Mouse (Mus musculus): ENCODE results near the gene Acot8. TPM values are rescaled to one million over a fixed set of nuclear protein-coding genes. Genes with fewer than 3 reads are reported as not detected.

Gene Acot8
- polyA plus RNA-seq (2015; fragmentation: Nextera tagmentation; extraction: Ambion mirVana) = 16.8 and 20.7 TPM in 2 replicates

GRCm38 (mm10) chr2:164804533-164805331 is at the start of gene Acot8, which contains the start of gene Zswim3:
Gene Acot8, minus strand, starts transcription at chr2:164804882.
Gene Zswim3, plus strand, starts transcription at chr2:164805098.
- peak within 1 kb of the TSS; percentile 79 for H3K9ac ChIP-seq
- peak; percentile 94 for ATAC-seq (ENCODE audit: insufficient number of reproducible peaks, low FRiP score, low TSS enrichment, low read depth)
- peak within 1 kb of the TSS; percentile 87 for H3K4me3 ChIP-seq
- peak within 1 kb of the TSS; percentile 88 for H3K4me2 ChIP-seq
- peak within 1 kb of the TSS; percentile 82 for H3K27ac ChIP-seq
- peaks cover 20% of the 10 kb centered on the region for H3K4me1 ChIP-seq
- H3K9me3 ChIP-seq = no peaks in the 10 kb centered on the region
- H3K27me3 ChIP-seq = no peaks in the 10 kb centered on the region
- H3K36me3 ChIP-seq = peaks cover 28% of the 10 kb centered on the region
- under 1% methylated on average over 47 of the region's 47 CpGs for WGBS

GRCm38 (mm10) chr2:164850061-164850460 is 45.4 kb upstream of the Acot8 start:
- Histone ChIP-seq H3K9me3 (no peaks in the 10 kb centered on the region), H3K9ac (no peak overlapping the region), H3K4me1 (no peaks in the 10 kb centered on the region), H3K27me3 (peaks cover 11% of the 10 kb centered on the region), H3K27ac (no peak overlapping the region), H3K36me3 (0 out of 2 replicates have a peak, but pooled peaks cover 10% of the 10 kb centered on the region), H3K4me2 (no peak overlapping the region), H3K4me3 (no peak overlapping the region)
- ATAC-seq (ENCODE audit: insufficient number of reproducible peaks, low FRiP score, low TSS enrichment, low read depth) = no peak
- WGBS = 83% methylated on average over 8 of the region's 8 CpGs

DNA sequence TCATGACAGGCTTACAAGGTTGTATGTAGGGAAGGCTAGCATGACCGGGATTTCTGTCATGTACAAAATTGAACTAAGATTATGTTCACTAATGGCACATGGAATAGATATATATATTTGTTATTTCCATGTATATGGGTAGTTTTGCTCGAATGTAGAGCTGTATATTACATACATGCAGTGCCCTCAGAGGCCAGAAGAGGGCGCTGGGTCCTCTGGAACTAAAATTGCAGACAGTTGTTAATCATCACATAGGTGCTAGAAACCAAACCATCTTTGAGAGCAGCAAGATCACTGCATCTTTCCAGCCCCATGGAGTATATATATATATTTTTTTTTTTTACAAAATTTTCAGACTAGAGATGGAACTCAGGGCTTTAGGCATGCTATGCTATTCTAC is 41.1 kb upstream of the Acot8 start:
- Histone ChIP-seq H3K27me3 (no peaks in the 10 kb centered on the region), H3K9ac (no peak overlapping the region), H3K27ac (no peak overlapping the region), H3K36me3 (0 out of 2 replicates have a peak, but pooled peaks cover 10% of the 10 kb centered on the region), H3K9me3 (no peaks in the 10 kb centered on the region), H3K4me3 (no peak overlapping the region), H3K4me1 (no peaks in the 10 kb centered on the region), H3K4me2 (no peak overlapping the region)
- 59% methylated on average over 3 of the region's 3 CpGs for WGBS
- ATAC-seq (ENCODE audit: insufficient number of reproducible peaks, low FRiP score, low TSS enrichment, low read depth) = no peak

DNA sequence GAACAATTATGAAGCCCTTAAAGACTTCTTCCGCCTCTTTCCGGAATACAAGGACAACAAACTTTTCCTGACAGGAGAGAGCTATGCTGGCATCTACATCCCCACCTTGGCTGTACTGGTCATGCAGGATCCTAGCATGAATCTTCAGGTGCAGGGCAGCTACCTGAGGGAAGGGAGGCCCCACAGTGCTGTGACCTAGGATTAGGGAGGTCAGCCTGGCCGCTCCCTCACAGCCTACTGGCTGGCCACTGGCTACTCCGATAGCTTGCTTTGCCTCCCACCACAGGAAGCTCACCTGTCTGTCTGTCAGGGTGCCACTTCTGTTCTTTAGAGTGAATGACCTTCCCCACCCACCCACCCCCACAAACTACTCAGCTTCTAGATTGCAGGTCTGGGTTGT is 30.5 kb upstream of the Acot8 start:
- 93% methylated on average over 4 of the region's 4 CpGs for WGBS
- H3K27ac ChIP-seq = no peak overlapping the region
- ATAC-seq (ENCODE audit: insufficient number of reproducible peaks, low FRiP score, low TSS enrichment, low read depth) = no peak
- H3K9ac ChIP-seq = no peak overlapping the region
- peaks cover 43% of the 10 kb centered on the region for H3K36me3 ChIP-seq
- 0 out of 2 replicates have a peak overlapping the region, but pooled peaks have one; percentile 98 for H3K4me2 ChIP-seq
- H3K4me3 ChIP-seq = peak overlapping the region; percentile 75; the same call in 1 of the 2 replicates
- peaks cover 22% of the 10 kb centered on the region for H3K4me1 ChIP-seq
- H3K9me3 ChIP-seq = no peaks in the 10 kb centered on the region
- no peaks in the 10 kb centered on the region for H3K27me3 ChIP-seq

GRCm38 (mm10) chr2:164834531-164834930 is 29.8 kb upstream of the Acot8 start:
- Histone ChIP-seq H3K27me3 (no peaks in the 10 kb centered on the region), H3K4me2 (peak overlapping the region; percentile 98), H3K4me1 (peaks cover 22% of the 10 kb centered on the region), H3K9ac (peak overlapping the region; percentile 82), H3K4me3 (peak overlapping the region; percentile 75), H3K36me3 (peaks cover 36% of the 10 kb centered on the region), H3K27ac (no peak overlapping the region), H3K9me3 (no peaks in the 10 kb centered on the region)
- 40% methylated on average over 8 of the region's 8 CpGs for WGBS
- no peak for ATAC-seq (ENCODE audit: insufficient number of reproducible peaks, low FRiP score, low TSS enrichment, low read depth)

GRCm38 (mm10) chr2:164833314-164833959 is 28.8 kb upstream of the Acot8 start, which contains the start of gene Neurl2:
Gene Neurl2, minus strand, starts transcription at chr2:164833456.
- WGBS = under 1% methylated on average over 31 of the region's 31 CpGs
- H3K36me3 ChIP-seq = peaks cover 25% of the 10 kb centered on the region

GRCm38 (mm10) chr2:164832748-164833301 is 28.1 kb upstream of the Acot8 start, which contains the start of gene Ctsa:
Gene Ctsa, plus strand, starts transcription at chr2:164832873.
- H3K9me3 ChIP-seq = no peaks in the 10 kb centered on the region
- H3K9ac ChIP-seq = peak within 1 kb of the TSS; percentile 82
- under 1% methylated on average over 35 of the region's 35 CpGs for WGBS
- ATAC-seq (ENCODE audit: insufficient number of reproducible peaks, low FRiP score, low TSS enrichment, low read depth) = peak; percentile 37
- H3K36me3 ChIP-seq = peaks cover 25% of the 10 kb centered on the region
- peak within 1 kb of the TSS; percentile 89 for H3K27ac ChIP-seq
- H3K4me2 ChIP-seq = peak within 1 kb of the TSS; percentile 98
- peaks cover 22% of the 10 kb centered on the region for H3K4me1 ChIP-seq
- peak within 1 kb of the TSS; percentile 75 for H3K4me3 ChIP-seq
- H3K27me3 ChIP-seq = no peaks in the 10 kb centered on the region

More at GRCm38 (mm10) chr2:164833314-164833959, 28.8 kb upstream of the Acot8 start, which contains the start of gene Neurl2:
- Histone ChIP-seq H3K4me3 (peak within 1 kb of the TSS; percentile 75), H3K27ac (peak within 1 kb of the TSS; percentile 89), H3K4me1 (peaks cover 22% of the 10 kb centered on the region), H3K9me3 (no peaks in the 10 kb centered on the region), H3K4me2 (peak within 1 kb of the TSS; percentile 98), H3K9ac (peak within 1 kb of the TSS; percentile 82), H3K27me3 (no peaks in the 10 kb centered on the region)
- peak; percentile 70; the same call in 1 of the 2 replicates for ATAC-seq (ENCODE audit: insufficient number of reproducible peaks, low FRiP score, low TSS enrichment, low read depth)

DNA sequence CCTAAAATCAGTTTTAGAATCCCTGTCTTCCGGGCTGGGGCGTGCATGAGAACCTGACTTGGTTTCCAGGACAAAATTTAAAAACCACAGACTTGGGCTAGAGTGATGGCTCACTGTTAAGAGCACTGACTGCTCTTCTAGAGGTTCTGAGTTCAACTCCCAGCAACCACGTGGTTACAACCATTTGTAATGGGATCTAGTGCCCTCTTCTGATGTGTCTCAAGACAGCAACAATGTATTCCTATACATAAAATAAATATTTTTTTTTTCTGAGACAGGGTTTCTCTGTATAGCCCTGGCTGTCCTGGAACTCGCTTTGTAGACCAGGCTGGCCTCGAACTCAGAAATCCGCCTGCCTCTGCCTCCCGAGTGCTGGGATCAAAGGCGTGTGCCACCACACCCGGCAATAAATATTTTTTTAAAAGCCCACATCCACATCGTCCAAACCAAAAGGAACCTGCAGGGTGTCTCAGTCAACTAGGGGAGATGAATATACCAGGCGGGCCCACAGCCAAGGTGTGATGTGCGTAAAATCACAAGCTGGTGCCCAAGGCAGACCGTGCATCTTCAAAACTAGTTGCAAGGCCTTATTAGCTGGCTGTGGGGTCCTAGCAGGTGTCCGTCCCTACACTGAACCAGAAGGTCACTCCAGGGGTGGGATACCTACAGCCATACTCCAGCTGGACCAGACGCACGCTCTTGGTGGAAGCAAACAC is 27.5 kb upstream of the Acot8 start:
- H3K4me3 ChIP-seq = peak overlapping the region; percentile 75
- peak overlapping the region; percentile 89 for H3K27ac ChIP-seq
- WGBS = 60% methylated on average over 16 of the region's 16 CpGs
- H3K36me3 ChIP-seq = peaks cover 31% of the 10 kb centered on the region
- H3K27me3 ChIP-seq = no peaks in the 10 kb centered on the region
- no peak for ATAC-seq (ENCODE audit: insufficient number of reproducible peaks, low FRiP score, low TSS enrichment, low read depth)
- no peaks in the 10 kb centered on the region for H3K9me3 ChIP-seq
- peaks cover 22% of the 10 kb centered on the region for H3K4me1 ChIP-seq
- H3K4me2 ChIP-seq = peak overlapping the region; percentile 98
- peak overlapping the region; percentile 82; the same call in 1 of the 2 replicates for H3K9ac ChIP-seq

GRCm38 (mm10) chr2:164831029-164831428 is 26.3 kb upstream of the Acot8 start:
- H3K4me1 ChIP-seq = peaks cover 22% of the 10 kb centered on the region
- no peak for ATAC-seq (ENCODE audit: insufficient number of reproducible peaks, low FRiP score, low TSS enrichment, low read depth)
- peaks cover 33% of the 10 kb centered on the region for H3K36me3 ChIP-seq
- WGBS = 81% methylated on average over 10 of the region's 10 CpGs
- no peak overlapping the region for H3K27ac ChIP-seq
- H3K4me3 ChIP-seq = no peak overlapping the region
- no peaks in the 10 kb centered on the region for H3K27me3 ChIP-seq
- H3K4me2 ChIP-seq = no peak overlapping the region
- H3K9me3 ChIP-seq = no peaks in the 10 kb centered on the region
- no peak overlapping the region for H3K9ac ChIP-seq

DNA sequence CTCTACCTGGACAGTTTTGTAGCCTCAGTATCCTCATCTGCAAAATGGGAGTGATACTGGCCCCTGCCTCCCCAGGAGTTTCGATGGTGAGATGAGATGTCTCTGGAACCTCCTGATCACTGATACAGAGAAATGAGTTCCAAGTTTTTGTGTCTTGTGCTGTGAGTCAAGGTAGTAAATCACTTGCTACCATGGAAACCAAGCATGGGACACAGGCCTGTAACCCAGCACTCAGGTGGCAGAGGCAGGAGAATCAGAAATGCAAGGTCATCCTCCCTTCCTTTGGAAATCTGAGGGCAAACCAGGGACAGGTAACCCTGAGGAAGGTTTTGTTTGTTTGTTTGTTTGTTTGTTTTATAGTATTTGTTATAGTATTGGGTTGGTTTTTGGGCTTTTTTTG is 24.4 kb upstream of the Acot8 start:
- no peaks in the 10 kb centered on the region for H3K27me3 ChIP-seq
- 97% methylated on average over 1 of the region's 1 CpGs for WGBS
- no peak overlapping the region for H3K4me2 ChIP-seq
- no peaks in the 10 kb centered on the region for H3K9me3 ChIP-seq
- no peak overlapping the region for H3K27ac ChIP-seq
- H3K4me3 ChIP-seq = no peak overlapping the region
- peaks cover 13% of the 10 kb centered on the region for H3K4me1 ChIP-seq
- no peak for ATAC-seq (ENCODE audit: insufficient number of reproducible peaks, low FRiP score, low TSS enrichment, low read depth)
- H3K36me3 ChIP-seq = peaks cover 39% of the 10 kb centered on the region
- no peak overlapping the region for H3K9ac ChIP-seq

DNA sequence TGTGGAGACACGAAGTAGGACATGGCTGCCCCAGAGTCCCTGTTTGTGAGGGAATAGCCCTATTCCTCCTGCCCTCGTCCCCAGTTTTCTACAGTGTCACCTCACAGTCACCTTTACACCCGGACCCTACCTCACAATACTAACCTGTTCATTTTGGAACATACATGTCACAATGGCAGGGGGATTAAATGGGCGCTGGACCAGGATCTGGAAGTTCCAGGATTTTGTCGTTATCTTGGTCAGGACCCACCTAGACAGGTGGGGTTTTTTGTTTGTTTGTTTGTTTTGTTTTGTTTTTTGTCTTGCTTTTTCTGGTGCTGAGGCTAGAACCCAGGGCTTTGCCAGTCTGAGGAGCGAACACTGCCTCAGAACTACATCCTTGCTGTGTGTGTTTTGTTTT is 23.8 kb upstream of the Acot8 start, which contains the start of gene Spata25:
Gene Spata25 (minus strand): TSS at position 101 of the 400 bp plus-strand sequence.
- Histone ChIP-seq H3K36me3 (peaks cover 39% of the 10 kb centered on the region), H3K27me3 (no peaks in the 10 kb centered on the region), H3K9me3 (no peaks in the 10 kb centered on the region), H3K9ac (no peak within 1 kb of the TSS), H3K4me2 (no peak within 1 kb of the TSS), H3K27ac (no peak within 1 kb of the TSS), H3K4me3 (no peak within 1 kb of the TSS), H3K4me1 (peaks cover 16% of the 10 kb centered on the region)
- 87% methylated on average over 6 of the region's 6 CpGs for WGBS
- ATAC-seq (ENCODE audit: insufficient number of reproducible peaks, low FRiP score, low TSS enrichment, low read depth) = no peak

Measured in limb, embryonic 15.5 days (tissue).